Mouse (Mus musculus) forebrain, postnatal 0 days (tissue): ENCODE measurements around the gene Vps45. TPM values are rescaled to one million over a fixed set of nuclear protein-coding genes. Genes with fewer than 3 reads are reported as not detected.

ENCODE experiments used
- ATAC-seq: fragments of 200-750 bp; cut with Nextera tagmentation; 2 replicates; pipeline ENCODE4 v1.8.0; 2017; ENCODE audit warnings: mild to moderate bottlenecking, moderate library complexity
- DNase-seq: peaks from one replicate; pipeline ENCODE4 v3.0.0-alpha.2; 2015
- H3K27ac ChIP-seq: fragments of 300-500 bp; sonication (generic); 2 replicates; pipeline ENCODE4 v1.5.1; 2014; ENCODE audit warnings: low read depth, mild to moderate bottlenecking, antibody characterized with exemption, low read length, moderate library complexity, mixed read lengths
- H3K27me3 ChIP-seq: fragments of 300-500 bp; sonication (generic); 2 replicates; pipeline ENCODE4 v1.6.1; 2014; ENCODE audit warnings: mild to moderate bottlenecking, low read length, mixed read lengths; ENCODE audit not compliant: insufficient read depth
- H3K36me3 ChIP-seq: fragments of 300-500 bp; sonication (generic); 2 replicates; pipeline ENCODE4 v1.6.1; 2014; ENCODE audit warnings: mild to moderate bottlenecking, moderate library complexity; ENCODE audit not compliant: insufficient read depth
- H3K4me1 ChIP-seq: fragments of 300-500 bp; sonication (generic); 2 replicates; pipeline ENCODE4 v1.6.1; 2014; ENCODE audit warnings: antibody characterized with exemption; ENCODE audit not compliant: insufficient read depth
- H3K4me2 ChIP-seq: fragments of 300-500 bp; sonication (generic); 2 replicates; pipeline ENCODE4 v1.6.1; 2014; ENCODE audit warnings: low read depth, mild to moderate bottlenecking, moderate library complexity
- H3K4me3 ChIP-seq: fragments of 300-500 bp; sonication (generic); 2 replicates; pipeline ENCODE4 v1.5.1; 2014; ENCODE audit warnings: low read depth, low read length, mixed read lengths
- H3K9ac ChIP-seq: fragments of 300-500 bp; sonication (generic); 2 replicates; pipeline ENCODE4 v1.6.1; 2014; ENCODE audit warnings: mild to moderate bottlenecking
- H3K9me3 ChIP-seq: fragments of 300-500 bp; sonication (generic); 2 replicates; pipeline ENCODE4 v1.6.1; 2016; ENCODE audit warnings: low read length
- CTCF ChIP-seq: sonication (generic); IDR thresholded peaks from 2 replicates; pipeline ENCODE4 v1.5.1; 2016; ENCODE audit warnings: antibody characterized with exemption, control low read depth, low read depth
- WGBS: fragments of 180-500 bp; shearing (Covaris S2); extraction: QIAGEN DNeasy Blood & Tissue Kit; methylation state at CpG from one replicate; pipeline ENCODE4 v1.1.7; 2014; 5-methylcytosine and 5-hydroxymethylcytosine counted together
- polyA plus RNA-seq: library from polyadenylated mRNA; unstranded; fragments of >200 nt; fragmentation: Nextera tagmentation; extraction: Ambion mirVana; gene quantifications from 2 replicates; pipeline ENCODE4 v1.2.1, GENCODE M21; 2015
- total RNA-seq: library from RNA; depleted of rRNA; stranded (reverse); fragments of >200 nt; gene quantifications from 2 replicates; pipeline ENCODE4 v1.2.3, GENCODE M21; 2014

The Vps45 gene
- total and polyA plus RNA-seq, 2 experiments from 2014 or later = 60.5 to 65.1 TPM

- ATAC-seq = no peak
- no peak for DNase-seq
- Histone ChIP-seq H3K9me3 (no peaks in the 10 kb centered on the region), H3K27me3 (no peaks in the 10 kb centered on the region), H3K36me3 (no peaks in the 10 kb centered on the region), H3K4me3 (no peak overlapping the region), H3K9ac (no peak overlapping the region), H3K4me2 (no peak overlapping the region), H3K27ac (no peak overlapping the region), H3K4me1 (no peaks in the 10 kb centered on the region)
- WGBS = 80% methylated on average over 3 of the region's 3 CpGs
- no peak for TF ChIP-seq CTCF
These were observed 20.4 kb upstream of the Vps45 start for GRCm38 (mm10) chr3:96078711-96079110.

DNA sequence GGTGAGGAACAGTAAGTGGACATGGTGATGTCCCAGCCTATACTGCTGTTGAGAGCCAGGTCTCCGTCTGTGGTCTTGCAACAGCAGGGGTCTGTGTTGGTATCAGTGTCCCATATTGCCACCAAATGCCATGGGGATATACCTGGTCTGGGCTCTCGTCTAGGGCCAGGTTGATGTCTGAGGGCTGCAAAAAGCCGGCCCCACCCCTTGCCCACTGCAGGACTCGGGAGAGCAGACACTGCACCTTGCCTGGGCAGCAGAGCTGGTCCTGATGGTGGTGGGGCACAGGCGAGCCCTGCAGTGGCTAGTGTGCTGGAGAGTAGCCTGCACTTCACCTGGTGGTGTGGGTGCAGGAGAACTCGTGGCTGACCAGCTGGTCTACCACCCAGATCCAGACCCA is 19.8 kb upstream of the Vps45 start:
- no peak overlapping the region for H3K27ac ChIP-seq

DNA sequence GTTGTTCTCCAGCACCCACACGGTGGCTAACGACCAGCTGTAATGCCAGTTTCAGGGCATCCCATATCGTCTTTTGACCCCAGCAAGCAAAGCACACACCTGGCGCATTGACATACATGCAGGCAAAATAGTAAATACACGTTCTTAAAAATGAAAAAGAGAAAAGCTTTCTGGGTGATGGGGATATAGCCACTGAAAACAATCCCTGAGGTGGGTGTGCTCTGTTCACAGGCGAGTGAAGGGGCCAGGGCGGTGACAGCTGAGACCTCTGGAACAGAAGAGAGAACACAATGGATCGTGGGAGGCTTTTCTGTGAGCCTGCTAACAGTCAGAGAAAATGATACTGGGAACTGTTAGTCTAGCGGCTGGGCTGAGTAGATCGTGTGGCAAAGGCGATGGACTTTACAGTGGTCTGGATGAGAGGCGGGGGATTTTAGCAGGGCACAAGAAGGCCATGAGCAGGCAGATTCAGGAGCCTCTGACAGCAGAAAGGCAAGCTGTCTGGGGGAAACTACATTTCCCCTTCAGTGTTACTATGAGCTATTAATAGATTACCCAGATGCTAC is 14.7 kb upstream of the Vps45 start:
- Histone ChIP-seq H3K27ac (no peak overlapping the region), H3K4me2 (no peak overlapping the region), H3K9me3 (no peaks in the 10 kb centered on the region), H3K36me3 (no peaks in the 10 kb centered on the region), H3K27me3 (no peaks in the 10 kb centered on the region), H3K4me3 (no peak overlapping the region), H3K9ac (no peak overlapping the region), H3K4me1 (no peaks in the 10 kb centered on the region)
- no peak for DNase-seq
- no peak for TF ChIP-seq CTCF
- 59% methylated on average over 12 of the region's 12 CpGs for WGBS
- ATAC-seq = no peak

More for the DNA sequence above, 19.8 kb upstream of the Vps45 start:
- no peak for TF ChIP-seq CTCF
- DNase-seq = no peak
- Histone ChIP-seq H3K27me3 (no peaks in the 10 kb centered on the region), H3K4me2 (no peak overlapping the region), H3K36me3 (no peaks in the 10 kb centered on the region), H3K4me3 (no peak overlapping the region), H3K4me1 (no peaks in the 10 kb centered on the region), H3K9me3 (no peaks in the 10 kb centered on the region), H3K9ac (no peak overlapping the region)
- no peak for ATAC-seq
- 74% methylated on average over 6 of the region's 6 CpGs for WGBS

- Histone ChIP-seq H3K27me3 (no peaks in the 10 kb centered on the region), H3K9me3 (no peaks in the 10 kb centered on the region), H3K4me1 (no peaks in the 10 kb centered on the region), H3K27ac (no peak overlapping the region), H3K9ac (no peak overlapping the region), H3K4me3 (no peak overlapping the region), H3K4me2 (no peak overlapping the region), H3K36me3 (no peaks in the 10 kb centered on the region)
- DNase-seq = no peak
- 81% methylated on average over 4 of the region's 4 CpGs for WGBS
- no peak for TF ChIP-seq CTCF
- ATAC-seq = no peak
These were observed 12.0 kb upstream of the Vps45 start for GRCm38 (mm10) chr3:96070241-96070640.

DNA sequence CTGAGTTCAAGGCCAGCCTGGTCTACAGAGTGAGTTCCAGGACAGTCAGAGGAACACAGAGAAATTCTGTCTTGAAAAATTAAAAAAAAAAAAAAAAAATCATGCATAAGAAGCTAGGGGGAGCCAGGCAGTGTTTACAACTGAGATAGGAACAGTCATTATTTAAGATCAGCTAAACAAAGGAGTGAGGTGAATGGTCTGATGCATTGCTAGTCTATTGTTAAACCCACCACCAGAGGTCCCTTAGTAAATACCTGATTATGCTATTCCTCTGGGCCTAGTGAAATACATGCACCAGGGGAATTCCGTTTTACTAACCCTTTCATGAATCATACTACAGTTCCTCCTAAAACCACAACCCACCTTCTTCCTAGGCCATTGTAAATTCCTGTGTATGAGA is 11.3 kb upstream of the Vps45 start:
- H3K36me3 ChIP-seq = no peaks in the 10 kb centered on the region
- H3K4me3 ChIP-seq = no peak overlapping the region
- no peaks in the 10 kb centered on the region for H3K9me3 ChIP-seq
- no peak overlapping the region for H3K4me2 ChIP-seq
- H3K4me1 ChIP-seq = no peaks in the 10 kb centered on the region
- no peak; the same call in 1 of the 2 replicates for TF ChIP-seq CTCF
- no peak for DNase-seq
- H3K27me3 ChIP-seq = no peaks in the 10 kb centered on the region
- no peak overlapping the region for H3K9ac ChIP-seq
- H3K27ac ChIP-seq = no peak overlapping the region
- 40% methylated on average over 1 of the region's 1 CpGs for WGBS
- ATAC-seq = no peak

DNA sequence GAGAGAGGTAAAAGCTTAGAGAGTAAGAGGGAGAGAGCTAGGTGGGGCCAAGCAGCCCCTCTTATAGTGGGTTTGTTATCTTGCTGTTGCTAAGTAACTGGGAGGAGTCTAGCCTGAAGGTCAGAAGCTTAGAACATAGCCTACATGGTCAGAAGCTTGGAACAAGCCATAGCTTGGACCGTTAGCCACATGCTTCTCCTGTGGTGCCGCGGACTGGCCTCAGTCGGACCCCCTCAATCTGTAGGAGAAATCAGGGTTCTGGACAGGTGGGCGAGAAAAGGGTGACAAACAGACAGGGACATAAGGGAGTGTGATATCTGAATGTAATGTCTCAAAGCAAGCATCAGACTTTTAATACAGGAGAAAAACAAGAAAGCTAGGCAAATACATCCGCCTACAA is 10.8 kb upstream of the Vps45 start:
- TF ChIP-seq CTCF = no peak
- Histone ChIP-seq H3K4me3 (no peak overlapping the region), H3K9ac (no peak overlapping the region), H3K27ac (no peak overlapping the region), H3K36me3 (no peaks in the 10 kb centered on the region), H3K9me3 (no peaks in the 10 kb centered on the region), H3K27me3 (no peaks in the 10 kb centered on the region), H3K4me1 (no peaks in the 10 kb centered on the region), H3K4me2 (no peak overlapping the region)
- no peak for ATAC-seq
- 93% methylated on average over 6 of the region's 6 CpGs for WGBS
- no peak for DNase-seq

- Histone ChIP-seq H3K27me3 (no peaks in the 10 kb centered on the region), H3K9ac (no peak overlapping the region), H3K9me3 (no peaks in the 10 kb centered on the region), H3K4me3 (no peak overlapping the region), H3K4me1 (no peaks in the 10 kb centered on the region), H3K36me3 (no peaks in the 10 kb centered on the region), H3K4me2 (no peak overlapping the region), H3K27ac (no peak overlapping the region)
- 83% methylated on average over 5 of the region's 5 CpGs for WGBS
- DNase-seq (no peak), ATAC-seq (no peak)
- no peak for TF ChIP-seq CTCF
These were observed 8.5 kb upstream of the Vps45 start for GRCm38 (mm10) chr3:96066741-96067140.
